Mouse (Mus musculus): ENCODE measurements around the gene Krt24.
"Not testable (repeated sequence)": the region's sequence is repeated elsewhere in the genome, so short reads cannot be mapped to it uniquely, and the experiment has no call there.

Gene Krt24

DNA sequence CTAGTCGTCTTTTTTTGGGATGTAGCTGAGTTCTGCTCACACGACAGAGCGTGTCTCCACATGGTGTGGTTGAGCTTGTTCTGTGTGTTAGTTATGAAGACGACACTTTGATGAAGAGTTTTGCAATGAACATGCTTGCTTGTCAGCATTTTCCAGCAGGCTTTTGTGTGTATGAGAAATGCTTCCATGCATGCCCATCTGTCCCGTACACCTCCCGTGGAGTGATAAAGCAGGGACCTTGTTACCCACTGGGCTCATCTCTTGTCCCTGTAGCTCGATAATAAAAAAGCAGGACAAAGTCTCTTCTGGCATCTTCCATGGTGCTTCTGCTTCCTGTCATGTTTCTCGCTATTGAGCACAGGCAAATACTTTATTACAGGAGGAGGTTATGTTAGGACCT lies 32.4 kb downstream of the Krt24 start:
- DNase-seq (ENCODE audit: low read depth, low spot score): no peak

- DNase-seq (ENCODE audit: low read depth, low spot score): no peak
Observed at GRCm38 (mm10) chr11:99250666-99251065, 34.4 kb downstream of the Krt24 start.

- no peak for DNase-seq (ENCODE audit: low read depth, low spot score)
Observed at GRCm38 (mm10) chr11:99250241-99250640, 34.8 kb downstream of the Krt24 start.

GRCm38 (mm10) chr11:99249115-99249514 lies 35.9 kb downstream of the Krt24 start:
- DNase-seq (ENCODE audit: low read depth, low spot score): no peak

GRCm38 (mm10) chr11:99247916-99248315 lies 37.1 kb downstream of the Krt24 start:
- DNase-seq (ENCODE audit: low read depth, low spot score): no peak

- not testable (repeated sequence) for DNase-seq (ENCODE audit: low read depth, low spot score)
Observed at GRCm38 (mm10) chr11:99244519-99244918, 40.5 kb downstream of the Krt24 start.

GRCm38 (mm10) chr11:99243820-99244374 lies 41.2 kb downstream of the Krt24 start, which contains the start of gene Krt222:
Krt222 (minus strand) TSS chr11:99244085.
- DNase-seq (ENCODE audit: low read depth, low spot score): no peak

GRCm38 (mm10) chr11:99243200-99243819 lies 41.8 kb downstream of the Krt24 start:
- no peak for DNase-seq (ENCODE audit: low read depth, low spot score)

DNA sequence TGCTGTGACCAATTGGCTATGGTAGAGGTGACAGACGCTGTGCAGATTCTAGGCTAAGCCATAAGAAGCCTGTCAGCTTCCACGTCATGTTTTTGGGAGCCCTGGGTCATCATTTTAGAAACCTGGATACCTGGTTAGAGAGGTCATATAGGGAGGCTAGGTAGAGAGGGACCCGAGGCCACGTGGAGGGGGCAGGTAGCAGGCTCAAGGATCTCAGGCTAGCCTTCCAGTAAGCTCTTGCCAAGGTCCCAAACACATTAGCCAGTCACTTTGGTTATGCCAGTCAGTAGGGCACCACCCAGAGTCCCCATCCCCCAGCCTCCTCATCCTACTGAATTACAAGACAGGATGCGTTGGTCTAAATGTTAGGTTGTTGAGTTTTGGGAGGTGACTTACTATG lies 43.0 kb downstream of the Krt24 start:
- no peak for DNase-seq (ENCODE audit: low read depth, low spot score)

DNA sequence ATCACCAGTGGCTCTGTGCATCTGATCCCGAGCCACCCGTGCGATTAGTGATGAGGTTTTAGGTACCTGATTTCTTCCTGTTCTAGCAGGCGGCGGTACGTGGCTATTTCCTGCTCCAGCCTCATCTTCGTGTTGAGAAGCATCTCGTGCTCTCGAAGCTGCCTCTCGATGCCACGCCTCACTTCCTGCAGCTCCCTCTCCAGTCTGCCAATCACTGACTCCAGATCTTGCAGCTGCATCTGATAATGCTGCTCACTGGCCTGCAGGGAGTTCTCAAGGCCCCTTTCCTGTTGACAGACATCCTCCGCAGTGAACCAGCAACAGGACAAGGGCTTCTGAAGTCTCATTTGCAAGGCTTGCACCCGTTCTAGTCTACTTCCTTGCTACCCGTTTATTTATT lies 46.6 kb downstream of the Krt24 start:
- DNase-seq (ENCODE audit: low read depth, low spot score): no peak

DNA sequence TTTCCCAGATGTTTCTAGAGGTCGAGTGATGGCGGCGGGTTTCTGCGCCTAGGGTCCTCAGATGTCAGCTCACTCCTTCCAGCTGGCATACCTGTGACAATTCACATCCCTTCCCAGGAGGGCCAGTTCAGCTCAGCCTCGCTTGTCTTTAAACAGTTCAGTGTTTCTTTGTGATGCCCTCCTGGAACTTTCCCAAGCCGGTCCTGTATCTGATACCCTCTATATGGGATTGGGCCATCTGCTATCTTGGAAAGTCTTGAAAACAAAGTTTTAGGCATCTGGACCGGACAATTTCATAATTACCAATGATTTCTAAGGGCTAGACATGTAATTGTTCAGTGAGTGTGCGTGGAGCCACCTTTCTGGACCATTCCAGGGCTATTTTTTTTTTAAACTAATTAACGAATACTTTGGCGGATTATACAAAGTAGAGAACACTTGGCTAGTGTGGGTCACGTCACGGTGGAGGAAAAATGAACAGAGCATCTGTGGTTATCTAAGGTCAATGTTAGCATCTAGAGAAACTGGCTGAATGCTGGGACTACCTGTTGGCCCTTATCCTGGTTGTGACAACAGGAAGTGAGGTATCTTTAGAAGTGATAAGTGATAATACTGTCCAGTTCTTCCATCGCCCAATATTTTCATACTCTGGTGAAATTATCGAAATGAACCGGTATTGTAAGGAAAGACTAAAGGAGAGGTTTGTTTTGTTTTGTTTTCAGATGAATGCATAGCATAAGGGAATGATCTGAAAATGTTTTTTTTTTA lies 53.8 kb downstream of the Krt24 start:
- DNase-seq (ENCODE audit: low read depth, low spot score): no peak

GRCm38 (mm10) chr11:99230261-99231048 lies 54.6 kb downstream of the Krt24 start, which contains the start of gene Smarce1:
Smarce1 (minus strand) TSS chr11:99231017.
- DNase-seq (ENCODE audit: low read depth, low spot score): peak; percentile 79
